Mouse (Mus musculus) stomach, embryonic 14.5 days (tissue): Measurements from ENCODE around the gene Fndc7. TPM values are rescaled to one million over a fixed set of nuclear protein-coding genes. Genes with fewer than 3 reads are reported as not detected.
A peak's percentile ranks its signal among the peaks of the same experiment; 100 is the strongest.

Source experiments
- ATAC-seq: fragments of 200-750 bp; cut with Nextera tagmentation; 2 replicates; pipeline ENCODE4 v1.8.0; 2017; ENCODE audit warnings: low read depth, moderate TSS enrichment; ENCODE audit not compliant: insufficient number of reproducible peaks, insufficient read depth, low FRiP score
- H3K27ac ChIP-seq: fragments of 300-500 bp; sonication (generic); 2 replicates; pipeline ENCODE4 v1.5.1; 2014; ENCODE audit warnings: mild to moderate bottlenecking, low read length, moderate library complexity, mixed read lengths
- H3K27me3 ChIP-seq: fragments of 300-500 bp; sonication (generic); 2 replicates; pipeline ENCODE4 v1.6.1; 2014; ENCODE audit warnings: low read length, control low read depth, mixed read lengths; ENCODE audit not compliant: control insufficient read depth, insufficient read depth
- H3K36me3 ChIP-seq: fragments of 300-500 bp; sonication (generic); 2 replicates; pipeline ENCODE4 v1.6.1; 2014; ENCODE audit warnings: mild to moderate bottlenecking, control low read depth, low read length, moderate library complexity, mixed read lengths; ENCODE audit not compliant: control insufficient read depth, insufficient read depth
- H3K4me1 ChIP-seq: fragments of 300-500 bp; sonication (generic); 2 replicates; pipeline ENCODE4 v1.6.1; 2014; ENCODE audit warnings: low read length, control low read depth, mixed read lengths; ENCODE audit not compliant: control insufficient read depth, insufficient read depth
- H3K4me2 ChIP-seq: fragments of 300-500 bp; sonication (generic); replicated peaks from 2 replicates; pipeline ENCODE4 v1.6.1; 2014; ENCODE audit warnings: low read depth, low read length, control low read depth
- H3K4me3 ChIP-seq: fragments of 300-500 bp; sonication (generic); 2 replicates; pipeline ENCODE4 v1.5.1; 2014; ENCODE audit warnings: low read depth, low read length, control low read depth
- H3K9ac ChIP-seq: fragments of 300-500 bp; sonication (generic); replicated peaks from 2 replicates; pipeline ENCODE4 v1.6.1; 2014; ENCODE audit warnings: low read depth, mild to moderate bottlenecking, control low read depth, low read length, moderate library complexity, mixed read lengths
- H3K9me3 ChIP-seq: fragments of 300-500 bp; sonication (generic); 2 replicates; pipeline ENCODE4 v1.6.1; 2016; ENCODE audit warnings: low read depth, low read length, control low read depth; ENCODE audit not compliant: control insufficient read depth
- WGBS: fragments of 180-500 bp; shearing (Covaris S2); extraction: QIAGEN DNeasy Blood & Tissue Kit; methylation state at CpG from one replicate; pipeline ENCODE4 v1.1.7; 2014; 5-methylcytosine and 5-hydroxymethylcytosine counted together
- polyA plus RNA-seq: library from polyadenylated mRNA; unstranded; fragments of >200 nt; fragmentation: Nextera tagmentation; extraction: Ambion mirVana; gene quantifications from 2 replicates; pipeline ENCODE4 v1.2.1, GENCODE M21; 2014

Gene Fndc7
- not detected in 2 replicates for polyA plus RNA-seq

- Histone ChIP-seq H3K9me3 (no peaks in the 10 kb centered on the region), H3K27me3 (no peaks in the 10 kb centered on the region), H3K27ac (no peak within 1 kb of the TSS), H3K4me3 (no peak within 1 kb of the TSS), H3K4me2 (no peak within 1 kb of the TSS), H3K9ac (no peak within 1 kb of the TSS), H3K4me1 (no peaks in the 10 kb centered on the region), H3K36me3 (no peaks in the 10 kb centered on the region)
- no peak for ATAC-seq
- WGBS, result 87% methylated on average over 1 of the region's 1 CpGs
Observed at GRCm38 (mm10) chr3:108889908-108890307, at the start of gene Fndc7. Fndc7 (minus strand) TSS chr3:108890008.

GRCm38 (mm10) chr3:108939573-108939972 is 49.8 kb upstream of the Fndc7 start, which contains the start of gene Henmt1:
Henmt1 (plus strand) TSS chr3:108939873.
- H3K9ac ChIP-seq, result no peak within 1 kb of the TSS

GRCm38 (mm10) chr3:108938691-108939090 is 48.9 kb upstream of the Fndc7 start:
- no peak for ATAC-seq
- Histone ChIP-seq H3K4me3 (no peak overlapping the region), H3K9me3 (no peaks in the 10 kb centered on the region), H3K27me3 (no peaks in the 10 kb centered on the region), H3K4me1 (no peaks in the 10 kb centered on the region), H3K9ac (no peak overlapping the region), H3K36me3 (no peaks in the 10 kb centered on the region), H3K4me2 (no peak overlapping the region), H3K27ac (no peak overlapping the region)
- WGBS, result 88% methylated on average over 5 of the region's 5 CpGs

More at GRCm38 (mm10) chr3:108939573-108939972, 49.8 kb upstream of the Fndc7 start, which contains the start of gene Henmt1:
- WGBS, result 86% methylated on average over 5 of the region's 5 CpGs
- no peaks in the 10 kb centered on the region for H3K36me3 ChIP-seq
- H3K4me1 ChIP-seq, result no peaks in the 10 kb centered on the region
- peak within 1 kb of the TSS; percentile 28 for H3K4me3 ChIP-seq
- no peak within 1 kb of the TSS for H3K27ac ChIP-seq
- H3K4me2 ChIP-seq, result peak within 1 kb of the TSS; percentile 44
- H3K27me3 ChIP-seq, result no peaks in the 10 kb centered on the region
- H3K9me3 ChIP-seq, result no peaks in the 10 kb centered on the region
- no peak for ATAC-seq

- Histone ChIP-seq H3K36me3 (no peaks in the 10 kb centered on the region), H3K9me3 (no peaks in the 10 kb centered on the region), H3K9ac (no peak overlapping the region), H3K27ac (no peak overlapping the region), H3K27me3 (no peaks in the 10 kb centered on the region), H3K4me3 (no peak overlapping the region), H3K4me1 (no peaks in the 10 kb centered on the region), H3K4me2 (no peak overlapping the region)
- 96% methylated on average over 6 of the region's 6 CpGs for WGBS
- ATAC-seq, result no peak
Observed at GRCm38 (mm10) chr3:108933557-108933956, 43.7 kb upstream of the Fndc7 start.

GRCm38 (mm10) chr3:108926308-108926707 is 36.5 kb upstream of the Fndc7 start:
- Histone ChIP-seq H3K4me2 (no peak overlapping the region), H3K9ac (no peak overlapping the region), H3K4me1 (no peaks in the 10 kb centered on the region), H3K27me3 (no peaks in the 10 kb centered on the region), H3K9me3 (no peaks in the 10 kb centered on the region), H3K36me3 (no peaks in the 10 kb centered on the region), H3K27ac (no peak overlapping the region), H3K4me3 (no peak overlapping the region)
- ATAC-seq, result no peak
- 89% methylated on average over 1 of the region's 1 CpGs for WGBS

- Histone ChIP-seq H3K4me1 (no peaks in the 10 kb centered on the region), H3K27ac (no peak overlapping the region), H3K27me3 (no peaks in the 10 kb centered on the region), H3K4me2 (no peak overlapping the region), H3K9ac (no peak overlapping the region), H3K4me3 (no peak overlapping the region), H3K36me3 (no peaks in the 10 kb centered on the region), H3K9me3 (no peaks in the 10 kb centered on the region)
- WGBS, result 87% methylated on average over 4 of the region's 4 CpGs
- no peak for ATAC-seq
Observed at GRCm38 (mm10) chr3:108925677-108926076, 35.9 kb upstream of the Fndc7 start.

GRCm38 (mm10) chr3:108921822-108922221 is 32.0 kb upstream of the Fndc7 start:
- Histone ChIP-seq H3K4me1 (no peaks in the 10 kb centered on the region), H3K9me3 (no peaks in the 10 kb centered on the region), H3K36me3 (no peaks in the 10 kb centered on the region), H3K9ac (no peak overlapping the region), H3K27ac (no peak overlapping the region), H3K4me2 (no peak overlapping the region), H3K4me3 (no peak overlapping the region), H3K27me3 (no peaks in the 10 kb centered on the region)
- 69% methylated on average over 1 of the region's 1 CpGs for WGBS
- no peak; the same call in 1 of the 2 replicates for ATAC-seq

- no peak overlapping the region for H3K9ac ChIP-seq
- no peaks in the 10 kb centered on the region for H3K27me3 ChIP-seq
- H3K4me2 ChIP-seq, result no peak overlapping the region
- H3K27ac ChIP-seq, result no peak overlapping the region
- ATAC-seq, result no peak
- H3K36me3 ChIP-seq, result no peaks in the 10 kb centered on the region
- WGBS, result 79% methylated on average over 3 of the region's 3 CpGs
- no peak overlapping the region for H3K4me3 ChIP-seq
- H3K9me3 ChIP-seq, result no peaks in the 10 kb centered on the region
- H3K4me1 ChIP-seq, result no peaks in the 10 kb centered on the region
Observed at GRCm38 (mm10) chr3:108920442-108921070, 30.7 kb upstream of the Fndc7 start.

GRCm38 (mm10) chr3:108918852-108919251 is 29.0 kb upstream of the Fndc7 start:
- H3K9me3 ChIP-seq, result no peaks in the 10 kb centered on the region
- H3K4me2 ChIP-seq, result no peak overlapping the region
- no peaks in the 10 kb centered on the region for H3K27me3 ChIP-seq
- no peaks in the 10 kb centered on the region for H3K36me3 ChIP-seq
- 89% methylated on average over 1 of the region's 1 CpGs for WGBS
- no peaks in the 10 kb centered on the region for H3K4me1 ChIP-seq
- H3K9ac ChIP-seq, result no peak overlapping the region
- no peak overlapping the region for H3K4me3 ChIP-seq
- H3K27ac ChIP-seq, result no peak overlapping the region
- ATAC-seq, result no peak
